Mouse (Mus musculus): ENCODE data around the gene Elf1.

DNA sequence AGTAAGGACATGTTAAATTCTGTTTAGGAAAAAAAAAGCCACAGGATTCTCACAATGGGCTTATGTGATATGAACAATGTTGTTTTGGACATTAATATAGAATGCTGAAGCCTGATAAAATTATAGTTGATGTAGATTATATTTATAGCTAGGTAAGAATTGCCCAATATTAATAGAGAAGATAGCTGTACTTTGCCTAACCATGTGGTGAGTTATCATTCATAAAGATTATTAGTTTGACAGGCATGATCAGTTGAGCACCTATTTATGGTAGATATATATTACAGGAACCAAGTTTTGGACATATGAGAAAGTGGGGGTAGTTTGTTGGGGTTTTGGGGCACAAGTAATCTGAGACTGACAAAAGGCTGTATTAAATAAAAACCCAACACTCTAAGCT is 39.6 kb downstream of the Elf1 start:
- TF ChIP-seq CTCF (IDR thresholded peaks at IDR 0.05) (no peak), EP300 (IDR thresholded peaks at IDR 0.05) (no peak)

All from lung, postnatal 0 days (tissue).